Mouse (Mus musculus) embryo, embryonic 9.5 days (tissue): ENCODE data around the gene Il31.
"Not testable (repeated sequence)": the region's sequence is repeated elsewhere in the genome, so short reads cannot be mapped to it uniquely, and the experiment has no call there.

ENCODE experiments used
- DNase-seq: peaks from one replicate; pipeline ENCODE4 v3.0.0-alpha.2; 2017; ENCODE audit errors: extremely low spot score

The Il31 gene

GRCm38 (mm10) chr5:123489112-123489785 is at the start of gene Il31, which contains the start of gene Lrrc43:
Gene Il31, minus strand, starts transcription at chr5:123489489.
Gene Lrrc43, plus strand, starts transcription at chr5:123489305.
- DNase-seq = peak; percentile 53

- DNase-seq = no peak
These were observed 44.5 kb upstream of the Il31 start for GRCm38 (mm10) chr5:123533801-123534200.

GRCm38 (mm10) chr5:123530056-123530455 is 40.8 kb upstream of the Il31 start:
- DNase-seq = no peak

- no peak for DNase-seq
These were observed 39.4 kb upstream of the Il31 start for GRCm38 (mm10) chr5:123528641-123529040.

GRCm38 (mm10) chr5:123525916-123526495 is 36.7 kb upstream of the Il31 start:
- no peak for DNase-seq

GRCm38 (mm10) chr5:123525281-123525680 is 36.0 kb upstream of the Il31 start, which contains the start of gene Gm49027:
Gene Gm49027, minus strand, starts transcription at chr5:123525488.
- no peak for DNase-seq

GRCm38 (mm10) chr5:123524393-123524750 is 35.1 kb upstream of the Il31 start:
- DNase-seq = no peak

GRCm38 (mm10) chr5:123523692-123524392 is 34.6 kb upstream of the Il31 start, which contains the start of gene Diablo:
Gene Diablo, minus strand, starts transcription at chr5:123524176.
- DNase-seq = peak; percentile 98

GRCm38 (mm10) chr5:123522166-123522565 is 32.9 kb upstream of the Il31 start:
- DNase-seq = no peak

GRCm38 (mm10) chr5:123521621-123522020 is 32.3 kb upstream of the Il31 start:
- DNase-seq = no peak

- no peak for DNase-seq
These were observed 31.4 kb upstream of the Il31 start for GRCm38 (mm10) chr5:123520666-123521065.

- no peak for DNase-seq
These were observed 25.6 kb upstream of the Il31 start for GRCm38 (mm10) chr5:123514871-123515270.

- DNase-seq = no peak
These were observed 22.8 kb upstream of the Il31 start for GRCm38 (mm10) chr5:123512102-123512501.

GRCm38 (mm10) chr5:123511426-123511825 is 22.1 kb upstream of the Il31 start:
- DNase-seq = not testable (repeated sequence)

GRCm38 (mm10) chr5:123510160-123510559 is 20.9 kb upstream of the Il31 start, which contains the start of gene B3gnt4:
Gene B3gnt4, plus strand, starts transcription at chr5:123510460.
- no peak for DNase-seq

GRCm38 (mm10) chr5:123508921-123509320 is 19.6 kb upstream of the Il31 start:
- peak; percentile 21 for DNase-seq

GRCm38 (mm10) chr5:123507936-123508723 is 18.8 kb upstream of the Il31 start:
- peak; percentile 92 for DNase-seq

- no peak for DNase-seq
These were observed 12.7 kb upstream of the Il31 start for GRCm38 (mm10) chr5:123501973-123502372.

- peak; percentile 24 for DNase-seq
These were observed 10.4 kb upstream of the Il31 start for GRCm38 (mm10) chr5:123499717-123500116.

- DNase-seq = no peak
These were observed 646 bp upstream of the Il31 start for GRCm38 (mm10) chr5:123489935-123490334.

- no peak for DNase-seq
These were observed 1.5 kb downstream of the Il31 start for GRCm38 (mm10) chr5:123487659-123488395.
